Mouse (Mus musculus) cerebellum, adult 9-10 months (tissue): ENCODE measurements around the gene Zfyve27.

ENCODE experiments used
- DNase-seq: peaks from one replicate; pipeline ENCODE4 v3.0.0; 2022

Zfyve27 gene

GRCm38 (mm10) chr19:42163764-42164163 lies at the start of gene Zfyve27:
TSS of gene Zfyve27 (plus strand) at chr19:42163951.
- no peak for DNase-seq

DNA sequence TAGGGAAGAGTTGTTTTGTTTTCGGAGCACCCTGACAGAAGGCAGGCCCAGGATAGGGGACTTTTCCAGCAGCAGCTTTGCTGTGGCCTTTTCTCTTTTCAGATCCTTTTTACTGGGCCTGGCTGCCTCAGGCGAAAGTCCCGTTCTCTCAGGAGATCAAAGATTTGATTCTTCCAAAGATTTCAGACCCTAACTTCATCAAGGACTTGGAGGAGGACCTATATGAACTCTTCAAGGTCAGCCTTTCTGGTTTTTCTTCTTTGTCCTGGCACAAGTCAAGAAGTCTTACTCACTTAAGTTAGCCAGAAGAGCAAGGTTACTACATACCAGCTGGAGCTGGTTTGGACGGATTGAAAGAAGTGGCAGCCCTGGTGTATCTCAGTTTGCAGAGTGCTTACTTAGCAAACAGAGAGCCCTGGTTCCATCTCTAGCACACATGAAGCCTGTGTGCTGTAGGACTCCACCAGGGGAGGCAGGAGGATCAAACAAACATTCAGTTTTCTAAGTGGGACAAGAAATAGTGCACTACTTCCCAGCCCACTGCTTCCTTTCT lies 47.9 kb upstream of the Zfyve27 start:
- DNase-seq = no peak

GRCm38 (mm10) chr19:42118142-42118541 lies 45.6 kb upstream of the Zfyve27 start:
- no peak for DNase-seq

GRCm38 (mm10) chr19:42118596-42118995 lies 45.2 kb upstream of the Zfyve27 start:
- no peak for DNase-seq

GRCm38 (mm10) chr19:42120451-42120850 lies 43.3 kb upstream of the Zfyve27 start:
- no peak for DNase-seq

- DNase-seq = peak; percentile 29
Measured at GRCm38 (mm10) chr19:42124684-42125083, 39.1 kb upstream of the Zfyve27 start.

DNA sequence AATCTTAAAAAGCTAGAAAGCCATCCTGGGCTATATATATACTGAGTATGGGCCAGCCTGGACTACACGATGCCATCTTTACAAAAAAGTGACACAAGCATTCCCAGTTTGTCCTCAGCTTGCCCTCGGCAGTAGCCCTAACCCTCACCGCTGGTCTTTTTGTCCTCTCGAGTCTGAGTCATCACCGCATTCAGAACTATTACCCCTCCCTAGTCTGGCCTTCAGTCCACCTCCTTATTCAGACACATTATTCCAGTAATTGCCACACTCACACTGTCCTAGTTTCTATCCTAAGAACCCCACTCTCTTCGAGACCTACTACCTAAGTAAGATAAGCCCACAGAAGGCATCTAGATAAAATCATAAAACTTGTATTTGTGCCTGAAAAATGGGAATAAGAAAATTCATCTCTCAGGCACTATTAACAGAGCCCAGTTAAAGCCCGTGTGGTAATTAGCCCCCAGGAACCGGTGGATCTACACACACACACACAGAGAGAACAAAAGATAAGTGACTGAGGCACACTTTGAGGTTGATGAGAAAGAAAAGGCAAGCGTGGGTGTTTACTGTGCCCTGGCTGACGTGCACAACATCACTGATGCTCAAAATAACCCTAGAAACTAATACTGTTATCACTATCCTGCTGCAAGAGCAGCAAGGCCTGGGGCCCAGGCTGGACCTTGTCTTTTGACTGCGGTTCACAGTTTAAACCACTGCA lies 38.1 kb upstream of the Zfyve27 start:
- peak; percentile 24 for DNase-seq

DNA sequence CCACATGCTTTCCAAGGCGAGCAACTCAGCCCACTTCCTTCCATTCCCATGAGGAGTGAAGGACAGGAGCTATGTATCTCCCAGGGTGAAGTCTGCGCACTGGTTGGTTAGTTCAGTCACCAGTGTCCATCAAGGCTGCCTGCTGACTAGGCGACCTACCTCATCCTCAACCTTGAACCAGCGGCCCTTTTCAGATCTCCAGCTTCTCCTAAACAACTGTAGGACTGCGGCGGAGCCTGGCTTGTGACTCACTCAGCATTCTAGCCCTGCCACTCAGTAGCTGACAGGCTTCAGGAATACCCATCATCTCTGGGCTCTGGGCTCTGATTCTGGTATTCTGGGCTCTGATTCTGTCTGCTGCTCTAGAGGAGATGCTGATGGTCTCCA lies 37.5 kb upstream of the Zfyve27 start:
- no peak for DNase-seq

- DNase-seq = peak; percentile 39
Measured at GRCm38 (mm10) chr19:42127024-42127423, 36.7 kb upstream of the Zfyve27 start.

DNA sequence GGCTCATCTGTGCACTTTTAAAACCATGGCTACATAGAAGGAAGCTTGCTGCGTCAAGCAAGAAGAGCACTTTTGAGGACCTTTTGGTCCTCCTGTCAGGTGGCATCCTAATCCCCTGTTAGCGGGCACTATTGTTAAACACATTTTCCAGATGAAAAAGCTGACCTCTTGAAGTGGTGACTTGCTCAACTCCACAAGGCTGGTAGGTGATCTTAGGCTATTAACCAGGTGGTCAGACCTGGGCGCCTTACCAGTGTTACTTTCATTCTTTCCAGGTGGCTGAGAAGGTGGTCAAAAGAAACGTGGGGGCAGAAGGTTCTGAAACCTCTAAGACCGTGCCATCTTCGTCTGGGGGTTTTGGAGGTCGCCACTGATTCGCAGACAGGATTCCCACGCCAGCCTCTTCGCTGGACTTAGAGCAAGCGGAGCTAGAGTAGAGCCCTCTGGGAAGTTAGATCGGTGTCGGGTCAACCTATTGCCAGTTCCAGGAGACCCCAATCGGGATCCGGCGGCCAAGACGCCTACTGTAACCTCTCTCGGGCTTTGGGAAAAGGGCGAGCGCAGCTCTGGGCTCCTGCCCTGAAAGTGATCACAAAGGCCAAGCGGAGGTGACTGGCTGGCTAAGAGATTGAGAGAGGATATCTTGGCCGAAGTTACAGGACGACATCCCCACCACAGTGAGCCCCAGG lies 35.6 kb upstream of the Zfyve27 start:
- no peak for DNase-seq

- peak; percentile 100 for DNase-seq
Measured at GRCm38 (mm10) chr19:42128787-42129508, 34.8 kb upstream of the Zfyve27 start, which contains the start of gene Avpi1. TSS of gene Avpi1 (minus strand) at chr19:42129059.

GRCm38 (mm10) chr19:42129509-42130293 lies 34.0 kb upstream of the Zfyve27 start:
- peak; percentile 55 for DNase-seq

DNA sequence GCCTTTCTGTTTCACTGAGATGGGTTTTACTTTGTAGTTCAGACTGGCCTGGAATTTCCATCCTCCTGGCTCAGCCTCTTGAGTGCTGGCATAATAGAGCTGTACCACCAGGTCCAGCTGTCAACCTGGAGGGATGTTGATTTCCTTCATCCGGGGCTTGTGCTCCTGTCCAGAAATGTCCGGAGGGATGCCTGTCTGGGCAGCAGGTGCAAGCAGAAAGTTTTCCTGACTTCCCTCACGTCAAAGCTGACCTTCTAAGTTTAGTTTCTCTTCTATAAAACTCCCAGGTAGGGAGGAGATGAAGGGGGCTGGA lies 33.5 kb upstream of the Zfyve27 start:
- no peak for DNase-seq

- DNase-seq = peak; percentile 36
Measured at GRCm38 (mm10) chr19:42131101-42131500, 32.6 kb upstream of the Zfyve27 start.

DNA sequence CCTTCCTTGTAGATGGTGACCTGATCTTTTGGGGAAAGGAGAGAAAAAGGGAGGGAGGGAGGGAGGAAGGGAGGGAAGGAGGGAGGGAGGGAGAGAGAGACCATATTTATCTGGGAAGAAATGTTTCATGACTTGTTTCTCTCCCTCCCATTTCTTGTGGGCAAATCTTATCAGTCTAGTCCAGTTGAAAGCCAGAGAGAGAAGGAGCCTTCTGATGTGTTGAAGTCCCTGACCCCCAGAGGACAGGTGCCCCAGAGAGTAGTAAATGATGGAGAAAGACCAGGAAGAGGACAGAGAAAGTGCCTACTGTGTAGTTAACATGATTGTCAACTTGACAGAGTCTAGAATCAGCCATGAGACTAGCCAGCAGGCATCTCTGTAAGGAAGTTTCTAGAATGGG lies 28.7 kb upstream of the Zfyve27 start:
- no peak for DNase-seq

DNA sequence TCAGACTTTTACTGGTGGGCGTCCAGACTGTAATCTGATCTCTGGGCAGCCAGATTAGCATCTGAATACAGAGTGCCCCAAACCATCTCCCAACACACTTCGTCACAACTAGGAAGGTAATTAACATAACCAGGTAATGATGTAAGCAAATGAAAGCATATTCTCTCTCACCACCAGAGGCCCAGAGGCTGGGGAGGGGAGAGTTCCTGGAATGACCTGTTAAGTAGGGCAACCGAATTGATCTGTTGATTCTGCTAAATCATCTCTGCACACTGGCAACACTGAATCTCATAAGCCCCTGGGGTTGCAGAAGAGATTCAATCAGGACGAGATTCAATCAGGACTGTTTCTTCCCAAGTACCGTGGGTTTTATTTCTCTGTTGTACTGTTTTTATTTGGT lies 27.6 kb upstream of the Zfyve27 start:
- DNase-seq = no peak

DNA sequence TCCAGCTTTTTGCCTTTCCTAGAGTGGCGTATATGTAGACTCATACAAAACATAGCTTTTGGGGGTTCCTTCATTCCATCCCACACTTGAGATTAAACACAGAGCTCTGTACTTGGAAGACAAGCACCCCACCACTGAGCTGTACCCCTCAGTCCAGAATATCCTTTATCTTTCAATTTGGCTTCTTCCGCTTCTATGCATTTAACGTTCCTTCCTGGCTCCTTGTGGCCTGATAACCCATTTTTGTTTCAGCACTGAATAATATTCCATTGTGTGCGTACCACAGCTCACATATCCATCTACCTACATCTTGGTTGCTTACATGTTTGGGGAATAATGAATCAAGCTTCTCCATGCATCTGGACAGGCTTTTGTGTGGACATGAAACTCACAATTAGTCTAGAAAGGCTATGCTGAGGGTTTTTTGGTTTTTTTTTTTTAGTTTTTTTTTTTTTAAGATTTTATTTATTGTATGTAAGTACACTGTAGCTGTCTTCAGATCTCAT lies 26.5 kb upstream of the Zfyve27 start:
- DNase-seq = no peak

- no peak for DNase-seq
Measured at GRCm38 (mm10) chr19:42138517-42139285, 25.1 kb upstream of the Zfyve27 start.

DNA sequence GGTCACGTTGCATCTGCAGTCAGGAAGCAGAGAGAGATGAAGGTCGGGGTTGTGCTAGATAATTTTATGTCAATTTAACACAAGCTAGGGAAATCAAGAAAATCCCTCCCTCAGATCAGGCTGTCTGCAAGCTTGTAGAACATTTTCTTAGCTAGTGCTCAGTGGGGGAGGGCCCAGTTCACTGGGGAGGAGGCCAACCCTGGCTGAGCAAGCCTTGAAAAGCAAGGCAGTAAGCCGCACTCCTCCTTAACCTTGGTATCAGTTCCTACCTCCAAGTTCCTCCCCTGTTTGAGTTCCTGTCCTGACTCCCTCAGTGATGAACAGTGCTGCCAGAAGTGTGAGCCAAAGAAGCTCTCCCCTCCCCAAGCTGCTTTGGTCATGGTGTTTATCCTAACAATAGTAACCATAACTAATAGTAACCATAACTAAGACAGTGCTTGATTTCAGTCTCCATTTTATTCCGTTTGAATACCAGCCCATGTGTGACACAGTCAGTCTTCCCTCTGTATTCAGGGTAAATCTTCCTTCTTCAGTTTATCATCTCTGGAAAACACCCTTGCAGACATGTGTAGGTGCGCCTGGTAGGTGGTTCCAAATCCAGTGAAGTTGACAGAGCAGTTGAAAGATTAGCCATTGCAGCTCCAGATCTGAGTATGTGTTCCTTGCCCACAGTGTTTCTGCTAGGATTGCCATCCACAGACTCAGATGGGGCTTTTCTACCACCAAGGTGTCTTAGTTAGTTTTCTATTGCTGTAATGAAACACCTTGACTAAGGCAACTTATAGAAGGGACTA lies 23.8 kb upstream of the Zfyve27 start:
- DNase-seq = no peak

DNA sequence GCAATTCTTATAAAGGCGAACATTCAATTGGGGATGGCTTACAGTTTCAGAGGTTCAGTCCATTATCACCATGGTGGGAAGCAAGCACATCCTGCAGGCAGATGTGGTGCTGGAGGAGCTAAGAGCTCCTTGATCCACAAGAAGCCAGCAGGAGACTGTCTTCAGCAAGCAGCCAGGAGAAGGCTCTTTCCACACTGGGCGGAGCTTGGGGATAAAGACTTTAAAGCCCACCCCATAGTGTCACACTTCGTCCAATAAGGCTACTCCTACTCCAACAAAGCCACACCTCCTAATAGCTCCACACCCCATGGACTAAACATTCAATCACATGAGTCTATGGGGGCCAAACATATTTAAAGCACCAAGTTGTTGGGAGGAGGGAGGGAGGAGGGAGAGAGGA lies 21.8 kb upstream of the Zfyve27 start:
- no peak for DNase-seq

GRCm38 (mm10) chr19:42142757-42143156 lies 21.0 kb upstream of the Zfyve27 start:
- DNase-seq = no peak
